Mouse (Mus musculus): Measurements from ENCODE around the gene Unc5a.

DNA sequence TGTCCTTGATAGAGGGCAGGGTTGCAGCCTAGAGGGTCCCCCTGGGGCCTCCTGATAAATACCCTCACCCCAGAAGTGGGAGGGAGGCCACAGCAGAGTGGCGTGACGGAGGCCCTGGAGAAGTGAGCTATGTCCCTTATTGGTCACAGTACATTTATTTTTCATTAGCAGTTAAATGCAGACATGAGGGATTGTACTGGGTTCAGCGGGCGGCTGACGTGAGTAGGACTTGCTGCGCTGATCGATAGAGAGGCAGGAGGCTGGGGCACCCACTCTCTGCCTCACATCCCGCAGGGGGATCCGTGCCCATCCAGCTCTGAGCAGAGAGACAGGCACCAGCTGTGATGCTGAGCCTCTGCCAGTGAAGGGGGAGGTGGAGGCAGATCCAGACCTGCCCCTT, 38.2 kb downstream of the Unc5a start:
- TF ChIP-seq SIN3A (IDR thresholded peaks at IDR 0.05; ENCODE audit: low read length) (no peak), CTCF (conservative IDR thresholded peaks at IDR 0.05 in 1 of 2, IDR thresholded peaks at IDR 0.05 in 1 of 2; ENCODE audit: low read depth in 2 of 2, low read length in 2 of 2) (no peak), MAX (IDR thresholded peaks at IDR 0.05; ENCODE audit: low read length) (no peak), POLR2A (IDR thresholded peaks at IDR 0.05; ENCODE audit: low read depth, low read length) (no peak), USF2 (conservative IDR thresholded peaks at IDR 0.05; ENCODE audit: low read depth, low read length) (no peak), MYC (IDR thresholded peaks at IDR 0.05; ENCODE audit: low read depth, low read length) (no peak), CHD2 (IDR thresholded peaks at IDR 0.05; ENCODE audit: low read length) (no peak), RCOR1 (conservative IDR thresholded peaks at IDR 0.05; ENCODE audit: low read depth, low read length) (no peak), BHLHE40 (IDR thresholded peaks at IDR 0.05; ENCODE audit: low read depth, low read length) (no peak)

Measured in CH12.LX (cell line).